Mouse (Mus musculus) T-helper 2 cell (primary cell): Measurements from ENCODE around the gene Cdk5.

Source experiments
- in situ Hi-C: fragments of 300-600 bp; cut with MboI, MseI; formaldehyde crosslinking; loops from one replicate; pipeline ENCODE4 v1.15.1; 2025; ENCODE audit warnings: high pct_unique_total_duplicates

The Cdk5 gene

DNA sequence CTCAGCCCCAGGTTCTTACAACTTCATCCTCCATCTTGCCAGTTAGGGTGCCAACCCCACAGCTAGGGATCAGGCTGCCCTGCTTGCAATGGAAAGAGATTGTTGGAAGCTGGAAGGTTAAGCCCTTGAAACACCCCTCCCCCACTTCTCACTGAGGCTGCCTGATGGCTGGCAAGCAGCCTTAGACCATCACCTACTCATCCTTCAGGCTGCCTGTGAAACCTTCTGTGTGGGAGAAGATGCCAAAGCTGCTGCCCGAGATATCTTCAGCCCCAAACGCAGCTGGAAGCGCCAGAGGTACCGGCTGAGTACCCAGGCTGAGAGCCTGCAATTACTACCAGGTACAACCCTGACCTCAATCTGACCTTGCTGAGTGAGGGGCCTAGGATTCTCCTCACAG, 43.8 kb downstream of the Cdk5 start:
- in situ Hi-C loops: no loop called here

DNA sequence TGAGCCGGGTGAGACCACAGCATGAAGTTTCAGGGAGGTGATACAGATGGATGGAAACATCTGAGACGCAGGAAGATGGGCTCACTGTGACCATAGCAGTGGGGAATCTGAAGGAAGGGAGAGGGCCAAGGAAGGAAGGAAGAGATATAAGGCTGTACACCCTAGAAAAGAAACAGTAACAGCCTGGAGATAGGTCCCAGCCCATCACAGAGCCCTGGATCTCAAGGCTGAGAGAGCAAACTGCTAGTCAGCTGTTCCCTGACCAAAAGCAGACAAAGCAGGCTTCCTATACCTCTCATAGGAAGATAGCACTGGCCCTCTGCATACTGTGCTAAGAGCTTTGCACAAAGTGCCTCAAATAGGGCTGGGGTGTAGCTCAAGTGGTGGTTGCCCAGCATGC, 44.6 kb downstream of the Cdk5 start:
- in situ Hi-C loops: no loop called here

DNA sequence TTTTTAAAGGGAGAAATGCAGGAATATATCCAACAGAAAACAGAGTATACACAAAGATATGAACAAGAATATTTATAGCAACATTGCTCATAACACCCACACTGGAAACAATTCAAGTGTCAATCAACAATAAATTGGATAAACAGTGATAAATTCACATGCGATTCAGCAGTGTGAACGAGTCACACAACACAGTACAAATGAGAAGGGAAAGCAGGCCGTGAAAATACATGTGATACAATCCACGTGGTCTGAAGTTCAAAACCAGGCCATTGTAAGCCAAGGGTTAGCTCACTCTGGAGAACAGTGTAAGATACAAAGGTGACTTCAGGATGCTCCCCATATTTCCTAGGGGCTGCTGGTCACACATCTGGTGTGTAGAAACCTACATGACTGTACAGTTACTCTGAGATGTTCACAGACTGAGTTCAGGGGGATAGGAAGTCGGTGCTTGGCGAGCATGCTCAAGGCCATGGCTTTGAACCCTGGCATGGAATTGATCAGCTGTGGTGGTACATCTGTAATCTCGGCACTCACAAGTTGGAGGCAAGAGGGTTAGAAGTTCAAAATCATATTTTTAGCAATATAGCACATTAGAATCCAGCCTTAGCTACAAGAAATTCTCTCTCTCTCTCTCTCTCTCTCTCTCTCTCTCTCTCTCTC, 48.5 kb downstream of the Cdk5 start:
- in situ Hi-C loops: no loop called here

DNA sequence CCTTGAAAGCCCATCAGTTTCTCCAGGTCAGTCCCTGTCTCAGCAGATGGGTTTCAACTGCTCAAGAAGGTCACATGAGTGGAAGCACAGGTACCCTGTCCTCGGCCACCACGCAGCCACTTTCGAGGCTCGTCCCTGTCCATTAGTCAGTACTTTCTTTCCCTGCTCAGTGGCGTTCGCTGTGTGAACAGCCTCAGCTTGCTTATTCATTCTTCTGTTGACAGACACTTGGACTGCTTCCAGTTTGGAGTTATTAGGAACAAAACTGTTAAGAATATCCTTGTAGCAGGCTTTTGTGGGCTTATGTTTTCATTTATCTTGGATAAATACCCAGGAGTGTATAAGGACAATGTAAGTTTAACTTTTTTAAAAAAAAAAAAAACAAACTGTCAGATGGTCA, 49.1 kb downstream of the Cdk5 start:
- in situ Hi-C loops: no loop called here

DNA sequence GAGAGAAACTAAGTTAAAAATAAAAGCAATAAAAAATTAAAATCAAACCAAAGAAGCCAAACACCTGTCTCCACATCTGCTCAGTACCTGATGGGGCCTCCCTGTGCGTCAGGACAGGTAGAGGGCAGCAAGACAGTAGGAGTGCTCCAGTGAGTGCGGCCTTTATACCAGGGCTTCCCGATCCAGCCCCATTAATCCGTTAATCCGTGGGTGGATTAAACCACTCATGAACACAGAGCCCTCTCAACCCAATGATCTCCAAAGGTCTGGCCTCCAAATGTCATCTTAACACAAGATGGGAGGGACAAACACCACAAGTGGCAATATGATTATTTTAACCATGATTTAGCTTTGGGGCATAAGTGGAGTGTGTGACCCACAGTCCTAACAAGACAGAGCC, 49.5 kb downstream of the Cdk5 start:
- in situ Hi-C loops: no loop called here

DNA sequence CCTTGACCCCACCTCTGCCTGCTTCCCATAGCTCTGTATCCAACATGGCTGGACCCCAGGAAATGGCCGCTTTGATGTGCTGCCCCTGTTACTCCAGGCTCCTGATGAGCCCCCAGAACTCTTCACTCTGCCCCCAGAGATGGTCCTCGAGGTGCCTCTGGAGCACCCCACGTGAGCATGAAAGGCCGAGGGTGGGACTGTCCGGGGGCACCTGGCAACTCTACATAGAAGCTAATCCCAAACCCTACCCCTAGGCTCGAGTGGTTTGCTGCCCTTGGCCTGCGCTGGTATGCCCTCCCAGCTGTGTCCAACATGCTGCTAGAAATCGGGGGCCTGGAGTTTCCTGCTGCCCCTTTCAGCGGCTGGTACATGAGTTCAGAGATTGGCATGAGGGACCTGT, 53.6 kb downstream of the Cdk5 start:
- in situ Hi-C loops: no loop called here
